Mouse (Mus musculus) megakaryocyte progenitor cell, adult 5-6 weeks (primary cell): ENCODE data around the gene 0610030E20Rik. TPM values are rescaled to one million over a fixed set of nuclear protein-coding genes. Genes with fewer than 3 reads are reported as not detected.

Experiments used
- ATAC-seq: replicated peaks from 2 replicates; pipeline ENCODE4 v1.8.0; 2016; ENCODE audit warnings: mild to moderate bottlenecking, moderate TSS enrichment, inconsistent platforms; ENCODE audit not compliant: poor library complexity
- total RNA-seq, 2 experiments: library from RNA; stranded (forward) in 1 of 2; stranded (reverse) in 1 of 2; fragments of 157-497, 149-512 nt in 1 of 2; fragments of 200-1000 nt in 1 of 2; gene quantifications; 2 replicates each; pipeline versions ENCODE4 v1.2.3 to v1.2.4; 2015 to 2017

The 0610030E20Rik gene
- total RNA-seq, 2 experiments from 2014 or later, result 23.0 to 30.3 TPM

GRCm38 (mm10) chr6:72367460-72367974, 20.4 kb downstream of the 0610030E20Rik start:
- ATAC-seq, result no peak

- ATAC-seq, result peak; percentile 51
Measured at GRCm38 (mm10) chr6:72369557-72369956, 22.4 kb downstream of the 0610030E20Rik start.

- no peak for ATAC-seq
Measured at GRCm38 (mm10) chr6:72370091-72370490, 23.0 kb downstream of the 0610030E20Rik start.

- ATAC-seq, result no peak
Measured at GRCm38 (mm10) chr6:72371147-72371546, 24.0 kb downstream of the 0610030E20Rik start.

- no peak for ATAC-seq
Measured at GRCm38 (mm10) chr6:72371571-72371970, 24.5 kb downstream of the 0610030E20Rik start.

GRCm38 (mm10) chr6:72373184-72373583, 26.1 kb downstream of the 0610030E20Rik start:
- no peak for ATAC-seq

- ATAC-seq, result no peak
Measured at GRCm38 (mm10) chr6:72374206-72374605, 27.1 kb downstream of the 0610030E20Rik start.

- ATAC-seq, result peak; percentile 67
Measured at GRCm38 (mm10) chr6:72374820-72375563, 27.9 kb downstream of the 0610030E20Rik start.

- no peak for ATAC-seq
Measured at GRCm38 (mm10) chr6:72378510-72379234, 31.6 kb downstream of the 0610030E20Rik start.

GRCm38 (mm10) chr6:72379377-72380130, 32.4 kb downstream of the 0610030E20Rik start:
- ATAC-seq, result peak; percentile 18; the same call in 1 of the 2 replicates

- ATAC-seq, result peak; percentile 76
Measured at GRCm38 (mm10) chr6:72380131-72380770, 33.1 kb downstream of the 0610030E20Rik start, which contains the start of gene Vamp5. Gene Vamp5, minus strand, starts transcription at chr6:72380468.

GRCm38 (mm10) chr6:72382494-72382893, 35.4 kb downstream of the 0610030E20Rik start:
- no peak for ATAC-seq

GRCm38 (mm10) chr6:72383142-72383820, 36.2 kb downstream of the 0610030E20Rik start:
- no peak for ATAC-seq

- ATAC-seq, result peak; percentile 60
Measured at GRCm38 (mm10) chr6:72383952-72384351, 36.8 kb downstream of the 0610030E20Rik start.

- ATAC-seq, result no peak
Measured at GRCm38 (mm10) chr6:72385258-72385657, 38.1 kb downstream of the 0610030E20Rik start.

- ATAC-seq, result no peak
Measured at GRCm38 (mm10) chr6:72386561-72386960, 39.4 kb downstream of the 0610030E20Rik start.

GRCm38 (mm10) chr6:72387816-72388215, 40.7 kb downstream of the 0610030E20Rik start:
- ATAC-seq, result no peak

GRCm38 (mm10) chr6:72388266-72388665, 41.1 kb downstream of the 0610030E20Rik start:
- ATAC-seq, result no peak

- no peak for ATAC-seq
Measured at GRCm38 (mm10) chr6:72388791-72389329, 41.7 kb downstream of the 0610030E20Rik start.
